Mouse (Mus musculus): Measurements from ENCODE around the gene Nup62. TPM values are rescaled to one million over a fixed set of nuclear protein-coding genes. Genes with fewer than 3 reads are reported as not detected.

The Nup62 gene
- polyA plus RNA-seq, 1 experiment from 2014 or later = 81.5 TPM

- Histone ChIP-seq H3K9ac (ENCODE audit: low read length) (peak overlapping the region; percentile 94), H3K27me3 (ENCODE audit: control insufficient read depth, insufficient read depth, low read length) (no peaks in the 10 kb centered on the region), H3K4me3 (ENCODE audit: low read length) (peak overlapping the region; percentile 85), H3K4me2 (ENCODE audit: low read depth, low read length) (peak overlapping the region; percentile 85), H3K36me3 (ENCODE audit: control insufficient read depth, insufficient read depth) (peaks cover 7% of the 10 kb centered on the region), H3K9me3 (replicated peaks; ENCODE audit: control insufficient read depth, low read length) (no peaks in the 10 kb centered on the region), H3K27ac (ENCODE audit: low read length) (peak overlapping the region; percentile 99), H3K4me1 (ENCODE audit: control insufficient read depth, insufficient read depth, low read length) (peaks cover 37% of the 10 kb centered on the region)
- ATAC-seq (replicated peaks; ENCODE audit: extremely low read depth, insufficient read depth, low FRiP score) = no peak
- WGBS = 68% methylated on average over 8 of the region's 8 CpGs
Measured at GRCm38 (mm10) chr7:44850789-44851624, 35.1 kb downstream of the Nup62 start.

- Histone ChIP-seq H3K27me3 (ENCODE audit: control insufficient read depth, insufficient read depth, low read length) (no peaks in the 10 kb centered on the region), H3K9ac (ENCODE audit: low read length) (no peak overlapping the region), H3K9me3 (replicated peaks; ENCODE audit: control insufficient read depth, low read length) (no peaks in the 10 kb centered on the region), H3K4me1 (ENCODE audit: control insufficient read depth, insufficient read depth, low read length) (peaks cover 44% of the 10 kb centered on the region), H3K36me3 (ENCODE audit: control insufficient read depth, insufficient read depth) (no peaks in the 10 kb centered on the region), H3K27ac (ENCODE audit: low read length) (no peak overlapping the region), H3K4me2 (ENCODE audit: low read depth, low read length) (no peak overlapping the region), H3K4me3 (ENCODE audit: low read length) (no peak overlapping the region)
- 90% methylated on average over 12 of the region's 12 CpGs for WGBS
- no peak for ATAC-seq (replicated peaks; ENCODE audit: extremely low read depth, insufficient read depth, low FRiP score)
Measured at GRCm38 (mm10) chr7:44851625-44852234, 35.8 kb downstream of the Nup62 start.

GRCm38 (mm10) chr7:44852259-44853027 is 36.6 kb downstream of the Nup62 start:
- no peak overlapping the region for H3K4me3 ChIP-seq (ENCODE audit: low read length)
- no peak for ATAC-seq (replicated peaks; ENCODE audit: extremely low read depth, insufficient read depth, low FRiP score)
- H3K27me3 ChIP-seq (ENCODE audit: control insufficient read depth, insufficient read depth, low read length) = no peaks in the 10 kb centered on the region
- WGBS = 84% methylated on average over 36 of the region's 36 CpGs
- no peaks in the 10 kb centered on the region for H3K36me3 ChIP-seq (ENCODE audit: control insufficient read depth, insufficient read depth)
- H3K9ac ChIP-seq (ENCODE audit: low read length) = no peak overlapping the region
- peaks cover 43% of the 10 kb centered on the region for H3K4me1 ChIP-seq (ENCODE audit: control insufficient read depth, insufficient read depth, low read length)
- no peaks in the 10 kb centered on the region for H3K9me3 ChIP-seq (replicated peaks; ENCODE audit: control insufficient read depth, low read length)
- no peak overlapping the region for H3K27ac ChIP-seq (ENCODE audit: low read length)
- H3K4me2 ChIP-seq (ENCODE audit: low read depth, low read length) = no peak overlapping the region

GRCm38 (mm10) chr7:44853065-44853464 is 37.2 kb downstream of the Nup62 start:
- H3K4me1 ChIP-seq (ENCODE audit: control insufficient read depth, insufficient read depth, low read length) = peaks cover 40% of the 10 kb centered on the region
- H3K9ac ChIP-seq (ENCODE audit: low read length) = no peak overlapping the region
- no peaks in the 10 kb centered on the region for H3K27me3 ChIP-seq (ENCODE audit: control insufficient read depth, insufficient read depth, low read length)
- no peak overlapping the region for H3K27ac ChIP-seq (ENCODE audit: low read length)
- ATAC-seq (replicated peaks; ENCODE audit: extremely low read depth, insufficient read depth, low FRiP score) = no peak
- no peaks in the 10 kb centered on the region for H3K36me3 ChIP-seq (ENCODE audit: control insufficient read depth, insufficient read depth)
- H3K4me2 ChIP-seq (ENCODE audit: low read depth, low read length) = no peak overlapping the region
- no peak overlapping the region for H3K4me3 ChIP-seq (ENCODE audit: low read length)
- WGBS = 87% methylated on average over 2 of the region's 2 CpGs
- H3K9me3 ChIP-seq (replicated peaks; ENCODE audit: control insufficient read depth, low read length) = no peaks in the 10 kb centered on the region

GRCm38 (mm10) chr7:44853596-44854355 is 37.9 kb downstream of the Nup62 start:
- Histone ChIP-seq H3K27me3 (ENCODE audit: control insufficient read depth, insufficient read depth, low read length) (no peaks in the 10 kb centered on the region), H3K27ac (ENCODE audit: low read length) (peak overlapping the region; percentile 94), H3K4me3 (ENCODE audit: low read length) (peak overlapping the region; percentile 60), H3K4me1 (ENCODE audit: control insufficient read depth, insufficient read depth, low read length) (peaks cover 39% of the 10 kb centered on the region), H3K36me3 (ENCODE audit: control insufficient read depth, insufficient read depth) (no peaks in the 10 kb centered on the region), H3K9me3 (replicated peaks; ENCODE audit: control insufficient read depth, low read length) (no peaks in the 10 kb centered on the region), H3K4me2 (ENCODE audit: low read depth, low read length) (peak overlapping the region; percentile 94), H3K9ac (ENCODE audit: low read length) (peak overlapping the region; percentile 79)
- WGBS = 30% methylated on average over 26 of the region's 26 CpGs
- ATAC-seq (replicated peaks; ENCODE audit: extremely low read depth, insufficient read depth, low FRiP score) = no peak

- Histone ChIP-seq H3K4me2 (ENCODE audit: low read depth, low read length) (peak overlapping the region; percentile 94), H3K9ac (ENCODE audit: low read length) (peak overlapping the region; percentile 79), H3K27ac (ENCODE audit: low read length) (peak overlapping the region; percentile 94), H3K4me3 (ENCODE audit: low read length) (peak overlapping the region; percentile 60), H3K9me3 (replicated peaks; ENCODE audit: control insufficient read depth, low read length) (no peaks in the 10 kb centered on the region), H3K36me3 (ENCODE audit: control insufficient read depth, insufficient read depth) (no peaks in the 10 kb centered on the region), H3K27me3 (ENCODE audit: control insufficient read depth, insufficient read depth, low read length) (no peaks in the 10 kb centered on the region), H3K4me1 (ENCODE audit: control insufficient read depth, insufficient read depth, low read length) (peaks cover 39% of the 10 kb centered on the region)
- WGBS = under 1% methylated on average over 45 of the region's 45 CpGs
- peak; percentile 58 for ATAC-seq (replicated peaks; ENCODE audit: extremely low read depth, insufficient read depth, low FRiP score)
Measured at GRCm38 (mm10) chr7:44854356-44855031, 38.6 kb downstream of the Nup62 start.

- ATAC-seq (replicated peaks; ENCODE audit: extremely low read depth, insufficient read depth, low FRiP score) = 0 out of 2 replicates have a peak, but pooled peaks have one; percentile 0
- H3K9me3 ChIP-seq (replicated peaks; ENCODE audit: control insufficient read depth, low read length) = no peaks in the 10 kb centered on the region
- H3K36me3 ChIP-seq (ENCODE audit: control insufficient read depth, insufficient read depth) = no peaks in the 10 kb centered on the region
- H3K27ac ChIP-seq (ENCODE audit: low read length) = peak overlapping the region; percentile 94
- WGBS = 39% methylated on average over 10 of the region's 10 CpGs
- H3K27me3 ChIP-seq (ENCODE audit: control insufficient read depth, insufficient read depth, low read length) = no peaks in the 10 kb centered on the region
- peak overlapping the region; percentile 79 for H3K9ac ChIP-seq (ENCODE audit: low read length)
- H3K4me1 ChIP-seq (ENCODE audit: control insufficient read depth, insufficient read depth, low read length) = peaks cover 39% of the 10 kb centered on the region
- peak overlapping the region; percentile 60 for H3K4me3 ChIP-seq (ENCODE audit: low read length)
- peak overlapping the region; percentile 94 for H3K4me2 ChIP-seq (ENCODE audit: low read depth, low read length)
Measured at GRCm38 (mm10) chr7:44855036-44855435, 39.1 kb downstream of the Nup62 start.

GRCm38 (mm10) chr7:44856265-44856916 is 40.5 kb downstream of the Nup62 start:
- Histone ChIP-seq H3K27ac (ENCODE audit: low read length) (peak overlapping the region; percentile 82), H3K27me3 (ENCODE audit: control insufficient read depth, insufficient read depth, low read length) (no peaks in the 10 kb centered on the region), H3K9me3 (replicated peaks; ENCODE audit: control insufficient read depth, low read length) (no peaks in the 10 kb centered on the region), H3K36me3 (ENCODE audit: control insufficient read depth, insufficient read depth) (no peaks in the 10 kb centered on the region), H3K4me2 (ENCODE audit: low read depth, low read length) (peak overlapping the region; percentile 75), H3K4me1 (ENCODE audit: control insufficient read depth, insufficient read depth, low read length) (peaks cover 30% of the 10 kb centered on the region), H3K4me3 (ENCODE audit: low read length) (peak overlapping the region; percentile 63), H3K9ac (ENCODE audit: low read length) (peak overlapping the region; percentile 83)
- no peak for ATAC-seq (replicated peaks; ENCODE audit: extremely low read depth, insufficient read depth, low FRiP score)
- WGBS = 54% methylated on average over 9 of the region's 9 CpGs

All from heart, embryonic 16.5 days (tissue).